Mouse (Mus musculus): Measurements from ENCODE around the gene Phf10. TPM values are rescaled to one million over a fixed set of nuclear protein-coding genes. Genes with fewer than 3 reads are reported as not detected.
A peak's percentile ranks its signal among the peaks of the same experiment; 100 is the strongest.
"Not testable (repeated sequence)": the region's sequence is repeated elsewhere in the genome, so short reads cannot be mapped to it uniquely, and the experiment has no call there.

The Phf10 gene
- total RNA-seq, 4 experiments from 2014 or later: 45.6 to 49.7 (median 47.5) TPM

DNA sequence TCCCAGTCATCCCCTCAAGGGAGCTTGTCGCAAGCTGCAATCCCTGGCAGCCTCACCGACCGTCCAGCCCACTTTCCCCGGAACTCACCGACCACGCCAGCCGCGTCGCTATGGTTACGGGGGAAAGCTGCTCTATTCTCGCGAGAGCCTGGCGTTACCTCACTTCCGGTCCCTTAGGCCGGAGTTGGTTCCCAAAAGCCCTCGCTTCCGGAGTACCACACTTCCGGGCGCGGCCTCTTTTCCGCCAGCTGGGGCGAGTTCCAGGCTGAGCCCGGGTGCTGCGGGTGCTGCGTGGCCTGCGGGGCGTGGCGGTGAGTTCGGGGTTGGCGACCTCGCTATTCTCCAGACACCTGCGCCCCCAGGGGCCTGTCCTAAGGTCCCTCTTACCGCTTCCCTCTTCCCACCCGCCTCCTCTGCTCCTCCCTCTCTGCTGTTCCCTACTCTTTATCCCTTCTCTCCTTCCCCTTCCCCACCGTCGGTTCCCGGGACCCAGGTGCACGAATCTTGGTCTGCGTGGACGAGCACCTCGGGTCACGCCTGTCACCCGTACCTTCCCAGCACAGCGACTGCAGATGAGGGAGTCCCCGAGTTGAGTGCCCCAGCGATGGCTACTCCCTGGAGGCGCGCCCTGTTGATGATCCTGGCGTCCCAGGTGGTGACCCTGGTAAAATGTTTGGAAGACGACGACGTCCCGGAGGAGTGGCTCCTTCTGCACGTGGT is 17.9 kb downstream of the Phf10 start, which contains the start of the genes Wdr27 and 1600012H06Rik:
Wdr27 (minus strand) TSS at position 150 of the 720 bp plus-strand sequence.
1600012H06Rik (plus strand) TSS at position 176 of the 720 bp plus-strand sequence.
- DNase-seq (ENCODE audit: low spot score): peak; percentile 99

- not testable (repeated sequence) for DNase-seq (ENCODE audit: low spot score)
Measured at GRCm38 (mm10) chr17:14942181-14942580, 18.9 kb downstream of the Phf10 start.

DNA sequence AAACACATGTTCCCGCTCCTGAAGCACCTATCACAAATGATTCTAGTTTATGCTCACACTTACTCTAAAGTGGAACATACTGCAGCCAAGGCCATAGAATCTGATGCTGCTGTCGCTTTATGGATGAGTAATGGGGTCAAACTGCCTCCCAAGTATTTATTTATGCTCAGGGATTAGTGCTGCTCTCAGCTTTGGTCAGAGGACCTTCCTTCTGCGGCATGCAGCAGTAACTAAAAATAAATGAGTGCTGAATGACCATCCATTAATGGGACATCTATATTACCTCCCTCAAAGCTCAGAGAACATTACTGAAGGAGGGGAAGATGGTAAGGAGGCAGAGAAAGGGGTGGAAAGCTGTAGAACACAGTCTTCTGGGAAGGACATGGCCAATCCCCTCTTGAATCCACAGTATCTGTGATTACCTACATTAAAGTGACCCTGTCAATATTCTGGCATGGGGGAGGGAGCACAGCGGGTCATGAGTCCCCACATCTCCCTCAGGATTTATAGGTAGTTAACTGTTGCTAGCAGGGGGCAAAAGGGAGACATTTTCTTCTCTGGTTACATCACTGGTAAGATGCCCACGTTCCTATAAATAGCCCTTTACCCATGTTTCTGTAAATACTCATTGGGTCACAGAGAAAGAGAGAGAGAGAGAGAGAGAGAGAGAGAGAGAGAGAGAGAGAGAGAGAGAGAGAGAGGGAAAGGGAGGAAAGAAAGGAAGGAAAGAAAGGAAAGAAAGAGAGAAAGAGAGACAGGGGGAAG is 25.1 kb downstream of the Phf10 start:
- no peak for DNase-seq (ENCODE audit: low spot score)

- DNase-seq (ENCODE audit: low spot score): not testable (repeated sequence)
Measured at GRCm38 (mm10) chr17:14935280-14935679, 25.8 kb downstream of the Phf10 start.

DNA sequence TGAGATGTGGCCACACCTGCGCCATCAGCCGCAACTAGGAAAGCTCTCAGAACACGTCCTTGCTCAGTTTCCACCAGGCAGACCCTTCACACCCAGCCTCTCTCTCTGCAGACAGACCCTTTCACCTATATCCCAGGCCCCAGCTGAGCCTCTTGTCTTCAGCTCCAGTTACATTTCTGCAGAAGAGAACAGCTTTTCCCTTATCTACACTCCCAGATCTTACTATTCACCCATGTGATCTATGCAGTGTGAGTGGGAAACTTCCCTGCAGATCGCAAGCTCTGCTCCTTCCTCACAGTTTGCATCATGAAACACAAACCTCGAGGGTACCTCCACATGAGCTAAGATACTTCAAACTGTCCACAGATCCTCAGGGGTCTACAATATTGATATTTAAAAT is 29.6 kb downstream of the Phf10 start:
- DNase-seq (ENCODE audit: low spot score): no peak

GRCm38 (mm10) chr17:14930697-14931096 is 30.4 kb downstream of the Phf10 start:
- no peak for DNase-seq (ENCODE audit: low spot score)

DNA sequence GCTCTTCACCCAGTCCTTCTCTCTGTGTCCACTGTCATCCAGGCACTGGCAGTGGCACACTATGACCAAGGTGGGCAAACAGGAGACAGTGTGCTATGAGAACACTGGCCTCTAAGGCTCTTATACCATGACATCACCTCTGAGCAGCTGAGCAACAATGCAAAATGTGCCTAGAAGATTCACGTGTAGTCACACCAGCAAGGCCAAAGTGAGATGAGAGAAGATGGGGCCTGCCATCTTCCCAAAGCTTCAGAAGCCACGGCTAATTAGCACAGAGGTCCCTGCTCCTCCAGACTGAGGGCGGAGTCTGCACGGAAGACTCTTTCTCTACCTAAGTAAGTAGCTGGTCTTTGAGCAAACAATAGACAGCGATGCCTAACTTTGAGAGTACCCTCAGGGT is 32.4 kb downstream of the Phf10 start:
- no peak for DNase-seq (ENCODE audit: low spot score)

GRCm38 (mm10) chr17:14927644-14928218 is 33.3 kb downstream of the Phf10 start:
- DNase-seq (ENCODE audit: low spot score): no peak

- no peak for DNase-seq (ENCODE audit: low spot score)
Measured at GRCm38 (mm10) chr17:14921582-14921981, 39.5 kb downstream of the Phf10 start.

GRCm38 (mm10) chr17:14917866-14918265 is 43.2 kb downstream of the Phf10 start:
- DNase-seq (ENCODE audit: low spot score): no peak

GRCm38 (mm10) chr17:14914401-14914800 is 46.7 kb downstream of the Phf10 start:
- no peak for DNase-seq (ENCODE audit: low spot score)

DNA sequence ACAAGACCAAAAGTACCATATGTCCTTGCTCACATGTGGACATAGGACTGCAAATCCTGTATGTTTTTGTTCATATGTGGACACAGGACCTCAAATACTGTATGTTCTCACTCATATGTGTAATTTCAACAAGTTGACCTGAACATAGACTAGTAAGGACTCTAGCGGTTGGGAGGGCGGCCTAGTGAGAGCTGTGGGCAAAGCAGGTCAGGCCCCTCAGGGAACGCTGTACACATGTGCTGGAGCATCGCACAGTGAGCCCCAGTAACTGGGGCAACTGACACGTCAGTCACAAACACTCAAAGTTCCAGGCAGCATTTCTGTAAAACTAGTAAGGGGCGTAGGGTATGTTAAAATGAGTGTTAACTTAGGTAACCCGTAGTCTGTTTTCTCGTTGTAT is 48.1 kb downstream of the Phf10 start:
- no peak for DNase-seq (ENCODE audit: low spot score)

- DNase-seq (ENCODE audit: low spot score): no peak
Measured at GRCm38 (mm10) chr17:14912420-14912819, 48.7 kb downstream of the Phf10 start.

GRCm38 (mm10) chr17:14910771-14911170 is 50.3 kb downstream of the Phf10 start:
- no peak for DNase-seq (ENCODE audit: low spot score)

DNA sequence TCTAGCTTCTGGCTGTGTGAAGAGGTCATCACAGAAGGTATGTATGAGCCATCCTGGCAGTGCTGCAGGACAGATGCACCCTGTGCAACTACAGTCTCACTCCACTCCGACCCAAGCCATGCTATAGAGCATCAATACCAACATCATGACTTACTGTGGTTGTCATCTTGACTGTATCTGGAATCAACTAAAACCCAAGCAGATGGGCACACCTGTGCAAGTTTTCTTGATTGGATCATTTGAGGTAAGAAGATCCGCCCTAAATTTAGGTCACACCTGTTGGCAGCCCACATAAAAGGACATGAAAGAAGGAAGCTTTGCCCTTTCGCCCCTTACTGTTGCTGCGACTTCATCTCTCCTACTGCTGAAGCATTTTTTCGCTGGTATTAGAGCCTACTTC is 51.7 kb downstream of the Phf10 start:
- no peak for DNase-seq (ENCODE audit: low spot score)

GRCm38 (mm10) chr17:14907136-14907535 is 53.9 kb downstream of the Phf10 start:
- DNase-seq (ENCODE audit: low spot score): no peak

DNA sequence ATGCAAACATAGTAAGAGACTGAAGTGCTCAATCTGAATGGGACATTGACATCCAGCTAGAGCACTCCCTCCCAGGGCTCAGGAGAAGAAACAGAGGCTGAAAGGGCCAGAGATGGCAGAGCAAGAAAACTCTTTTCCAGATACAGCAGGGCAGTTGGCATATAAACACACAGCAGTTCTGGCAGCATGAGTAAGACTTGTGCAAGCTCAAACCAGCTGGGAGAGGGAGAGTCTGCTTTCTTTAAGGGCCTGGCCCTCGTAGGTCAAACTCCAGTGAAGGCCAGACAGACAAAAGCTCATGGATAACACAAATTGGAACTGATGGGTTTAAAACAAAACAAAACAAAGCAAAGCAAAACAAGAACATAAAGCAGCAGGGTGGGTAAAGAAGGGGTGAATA is 54.5 kb downstream of the Phf10 start:
- no peak for DNase-seq (ENCODE audit: low spot score)

- DNase-seq (ENCODE audit: low spot score): peak; percentile 73
Measured at GRCm38 (mm10) chr17:14904637-14905265, 56.3 kb downstream of the Phf10 start.

- no peak for DNase-seq (ENCODE audit: low spot score)
Measured at GRCm38 (mm10) chr17:14904206-14904605, 56.9 kb downstream of the Phf10 start.

- no peak for DNase-seq (ENCODE audit: low spot score)
Measured at GRCm38 (mm10) chr17:14903212-14903611, 57.9 kb downstream of the Phf10 start.

DNA sequence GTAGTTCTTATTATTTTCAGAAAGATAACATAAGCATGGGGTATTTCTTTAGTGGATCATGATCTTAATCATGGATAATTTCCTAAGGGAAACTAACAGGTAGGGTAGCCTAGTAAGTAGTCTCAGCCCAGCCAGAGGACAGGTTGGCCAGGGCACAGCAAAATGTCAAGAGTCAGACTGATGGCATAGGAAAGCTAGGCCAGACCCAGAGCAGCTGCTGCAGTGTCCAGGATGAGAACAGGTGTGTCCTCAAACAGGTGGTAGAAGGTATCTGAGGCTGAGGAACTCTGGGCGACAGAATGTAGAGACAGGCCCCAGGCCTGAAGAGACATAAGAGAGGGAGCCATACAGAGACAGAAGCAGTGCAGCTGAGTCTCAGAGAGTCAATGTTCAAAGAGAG is 62.1 kb downstream of the Phf10 start:
- DNase-seq (ENCODE audit: low spot score): no peak

DNA sequence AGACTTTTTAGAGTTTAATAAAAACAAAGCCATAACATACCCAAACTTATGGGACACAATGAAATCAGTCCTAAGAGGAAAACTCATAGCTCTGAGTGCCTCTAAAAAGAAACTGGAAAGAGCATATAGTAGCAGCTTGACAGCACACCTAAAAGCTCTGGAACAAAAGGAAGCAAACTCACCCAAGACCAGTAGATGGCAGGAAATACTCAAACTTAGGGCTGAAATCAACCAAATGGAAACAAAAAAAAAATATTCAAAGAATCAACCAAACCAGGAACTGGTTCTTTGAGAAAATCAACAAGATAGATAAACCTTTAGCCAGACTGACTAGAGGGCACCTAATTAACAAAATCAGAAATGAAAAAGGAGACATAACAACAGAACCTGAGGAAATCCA is 66.0 kb downstream of the Phf10 start:
- not testable (repeated sequence) for DNase-seq (ENCODE audit: low spot score)

Data from heart, adult 8-10 months (tissue).